Mouse (Mus musculus) naive thymus-derived CD4-positive, alpha-beta T cell, adult 2 months (primary cell): ENCODE results near the gene Rgsl1.

ENCODE experiments used
- DNase-seq: peaks from one replicate; pipeline ENCODE4 v3.0.0-alpha.2; 2011; ENCODE audit warnings: low read depth

Gene Rgsl1

DNA sequence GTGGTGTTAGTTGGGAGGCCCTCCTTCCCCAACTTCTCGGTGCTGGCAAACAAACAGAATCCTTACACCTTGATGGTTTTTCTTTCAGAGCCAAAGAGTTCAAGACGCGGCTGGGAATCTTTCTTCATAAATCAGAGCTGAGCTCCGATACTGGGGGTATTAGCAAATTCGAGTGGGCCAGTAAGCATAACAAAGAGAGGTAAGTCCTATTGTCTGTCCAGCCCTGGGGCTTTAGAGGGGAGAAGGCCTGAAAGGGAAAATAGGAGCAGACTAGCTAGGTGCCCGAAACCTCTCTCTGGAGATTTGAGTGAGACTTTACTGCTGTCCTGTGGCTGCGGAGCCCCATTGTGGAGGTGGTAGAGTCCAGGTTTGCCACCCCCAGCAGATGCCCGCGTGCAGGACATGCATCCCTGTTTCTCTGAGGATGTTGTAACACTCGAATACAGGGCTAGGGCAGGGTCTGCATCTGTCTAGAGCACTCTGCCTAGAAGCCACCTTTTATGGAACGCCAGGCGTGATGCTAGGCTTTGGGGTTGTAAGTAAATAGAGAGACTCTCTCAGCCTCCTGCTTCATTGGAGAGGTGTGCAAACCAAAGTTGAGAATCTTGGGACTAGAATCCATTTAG lies 103.1 kb downstream of the Rgsl1 start:
- no peak for DNase-seq

DNA sequence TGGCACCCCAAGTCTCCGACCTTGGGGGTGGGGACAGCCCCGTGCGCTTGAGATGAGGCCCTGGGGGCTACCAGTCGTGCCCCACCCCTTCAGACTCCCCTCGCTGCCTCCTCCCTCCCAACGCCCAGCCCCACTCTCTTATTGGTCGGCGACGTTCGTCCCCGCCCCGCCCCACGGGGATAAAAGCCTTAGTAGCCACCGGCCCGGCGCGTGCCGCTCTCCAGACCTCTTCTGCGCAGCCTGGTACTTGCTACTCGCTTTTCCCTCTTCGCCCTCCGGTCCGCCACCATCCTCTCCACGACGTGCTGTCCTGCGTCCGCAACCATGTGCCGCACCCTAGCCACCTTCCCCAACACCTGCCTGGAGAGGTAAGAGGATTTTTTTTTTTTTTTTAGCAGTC lies 103.8 kb downstream of the Rgsl1 start, which contains the start of gene Rgs16:
Gene Rgs16 (plus strand): TSS at position 205 of the 400 bp plus-strand sequence.
- DNase-seq = peak; percentile 49

DNA sequence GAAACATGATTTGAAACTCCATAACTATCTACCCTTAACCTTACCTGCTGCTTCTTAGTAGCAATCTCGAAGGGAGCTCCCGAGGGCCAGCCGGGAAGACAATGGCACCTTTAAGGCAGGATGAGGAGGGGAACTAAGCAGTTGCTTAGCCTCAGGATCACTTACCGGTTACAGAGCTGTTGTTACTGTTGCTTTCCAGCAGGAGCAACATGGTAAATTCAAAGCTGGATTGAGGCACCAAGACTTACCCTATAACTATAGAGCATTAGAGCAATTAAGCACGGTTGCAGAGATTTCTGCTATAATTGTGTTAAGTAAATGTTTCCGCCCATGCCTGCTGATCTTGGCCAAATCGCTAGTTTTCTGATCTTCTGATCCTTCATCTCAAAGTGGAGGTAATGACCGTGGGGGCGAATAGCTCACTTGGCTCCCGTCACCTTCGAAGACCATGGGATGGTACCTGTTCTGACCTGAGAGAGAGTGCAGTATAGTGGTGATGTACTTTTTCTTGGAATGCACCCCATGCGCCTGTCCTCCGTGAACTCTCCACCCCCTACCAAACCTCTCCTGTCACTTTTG lies 104.4 kb downstream of the Rgsl1 start:
- no peak for DNase-seq

DNA sequence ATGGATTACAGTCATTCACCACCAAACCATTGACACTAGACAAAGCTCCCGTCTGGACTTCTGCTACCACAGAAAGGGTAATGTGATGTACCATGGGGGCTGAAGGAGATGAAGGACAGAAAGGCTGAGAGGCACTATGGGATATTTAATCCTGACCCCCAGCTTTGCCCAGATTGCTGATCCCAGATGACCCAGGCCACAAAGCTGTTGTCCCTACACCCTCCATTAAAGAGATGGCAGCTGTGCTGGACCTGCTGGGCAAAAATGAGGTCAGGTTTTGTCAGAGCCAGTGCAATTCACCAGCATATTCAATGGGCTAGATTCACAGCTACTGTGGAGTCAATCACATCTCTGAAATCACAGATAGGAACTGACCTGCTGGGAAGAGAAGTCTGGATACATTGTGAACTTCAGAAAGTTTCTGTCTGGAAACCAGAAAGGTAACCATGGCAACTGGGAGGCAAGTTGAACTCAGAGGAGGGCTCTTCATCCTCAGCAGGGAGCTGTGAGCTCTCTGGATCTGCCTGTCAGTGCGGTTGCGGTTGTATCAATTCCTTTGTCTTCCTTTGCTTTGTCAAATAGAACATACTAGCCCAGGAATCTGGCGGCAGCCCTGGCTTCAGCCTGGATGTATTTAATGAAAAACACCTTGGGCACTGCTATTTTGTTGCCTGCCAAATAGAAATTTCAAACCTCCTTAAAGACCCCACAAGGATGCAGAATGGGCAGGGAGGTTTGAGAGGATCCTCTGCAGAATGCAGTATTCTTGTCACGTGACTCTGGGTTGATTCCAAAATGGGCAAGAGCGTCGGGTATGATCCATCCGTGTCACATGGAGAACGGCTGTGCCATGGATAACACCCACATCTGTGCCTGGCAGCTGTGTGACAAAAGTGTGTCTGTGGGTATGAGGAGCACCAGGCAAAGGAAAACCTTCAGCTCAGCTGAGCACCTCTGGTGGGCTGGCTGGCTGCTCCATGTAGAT lies 106.5 kb downstream of the Rgsl1 start:
- no peak for DNase-seq

DNA sequence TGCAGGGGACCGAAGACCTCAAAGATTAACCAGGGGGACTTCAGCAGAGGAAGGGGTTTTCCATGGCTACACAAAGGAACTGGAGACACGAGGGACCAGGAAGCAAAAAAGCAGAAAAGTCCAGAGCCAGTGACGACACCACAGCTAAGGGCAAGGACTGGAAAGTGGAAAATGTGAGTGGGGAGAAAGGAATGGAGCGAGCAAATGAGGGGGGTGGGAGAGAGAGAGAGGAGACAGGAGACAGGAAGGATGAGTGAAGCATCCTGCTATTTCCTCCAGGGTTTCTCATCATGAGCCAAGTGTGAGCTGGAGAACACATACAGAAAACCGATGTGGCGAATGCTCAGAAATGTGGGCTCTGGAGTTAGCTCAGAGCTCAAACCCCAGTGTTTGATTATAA lies 107.8 kb downstream of the Rgsl1 start:
- no peak for DNase-seq

DNA sequence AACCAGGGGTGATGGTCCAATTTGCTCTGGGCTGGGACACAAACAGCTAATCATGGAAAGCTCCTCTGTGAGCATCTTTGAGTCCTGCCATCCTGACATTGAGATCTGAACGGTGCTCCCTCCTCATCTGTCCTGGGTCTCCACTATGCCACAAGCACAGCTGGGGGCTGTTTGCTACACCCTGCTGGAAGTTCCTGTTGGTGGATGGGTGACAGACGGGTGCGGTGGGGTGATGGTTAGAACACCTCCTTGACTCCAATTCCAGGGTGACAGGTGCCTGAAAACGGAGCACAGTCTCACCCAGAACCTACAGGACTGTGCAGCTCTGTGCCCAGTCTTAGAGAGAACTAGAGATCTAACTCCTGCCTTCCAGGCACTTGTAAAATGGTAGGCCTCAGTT lies 109.1 kb downstream of the Rgsl1 start:
- DNase-seq = no peak

DNA sequence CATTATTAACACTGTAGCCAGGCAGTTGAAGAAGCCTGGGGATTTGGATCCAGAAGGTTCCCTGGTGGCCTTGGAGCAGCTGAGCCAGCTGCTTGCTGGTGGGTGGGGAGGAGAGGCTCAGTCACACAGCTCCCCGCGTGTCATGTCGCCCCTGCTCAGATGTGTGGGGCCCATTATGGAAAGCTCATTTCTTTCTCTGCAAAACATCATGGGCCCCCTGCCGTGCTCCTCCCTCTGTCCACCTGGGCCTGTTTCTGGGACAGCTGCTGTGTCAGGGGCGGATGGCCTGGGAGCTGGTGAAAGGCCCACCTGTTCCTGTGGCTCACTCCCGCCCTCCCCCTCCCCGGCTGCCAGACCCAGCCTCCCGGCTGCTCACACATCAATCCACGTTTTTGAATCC lies 110.8 kb downstream of the Rgsl1 start:
- DNase-seq = no peak

DNA sequence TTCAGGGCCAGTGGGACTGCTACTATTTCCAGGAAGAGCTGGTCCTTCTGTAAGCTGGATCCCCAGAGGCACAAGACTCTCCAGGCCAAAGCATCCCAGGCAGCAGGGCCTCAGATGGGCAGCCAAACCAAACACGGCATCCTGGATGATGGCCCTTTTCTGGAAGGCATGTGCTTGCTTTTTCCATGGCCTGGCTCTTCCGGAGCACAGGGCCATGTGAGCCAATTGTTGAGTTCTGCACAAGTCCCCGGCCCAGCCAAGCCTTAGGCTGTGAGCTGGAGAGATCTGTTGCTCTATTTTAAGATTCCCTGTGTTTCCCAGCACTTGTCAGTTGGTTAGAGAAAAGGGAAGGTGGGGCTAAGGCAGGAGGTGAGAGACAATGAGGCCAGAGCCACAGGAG lies 113.3 kb downstream of the Rgsl1 start:
- DNase-seq = no peak

DNA sequence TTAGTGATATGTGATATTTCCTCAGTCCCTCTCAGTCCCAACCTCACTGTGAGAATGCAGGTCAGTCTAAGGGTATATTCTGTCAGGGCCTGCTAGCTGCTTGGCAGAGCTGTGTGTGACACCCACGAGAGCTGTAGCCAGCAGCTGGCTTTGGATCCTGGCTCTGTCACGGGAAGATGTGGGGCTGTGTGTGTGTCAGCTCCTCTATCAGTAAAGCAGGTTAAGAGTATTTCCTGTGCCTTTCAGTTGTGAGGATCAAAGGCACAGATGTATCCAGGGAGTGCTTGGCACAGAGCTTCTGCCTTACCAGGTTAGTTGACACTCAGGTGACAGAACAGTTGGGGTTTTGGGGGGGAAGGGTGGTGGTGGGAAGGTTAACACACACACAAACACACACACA lies 114.1 kb downstream of the Rgsl1 start:
- DNase-seq = peak; percentile 22
